8 mouse cellular contexts compared by ENCODE assay signal in the genomic region with DNA sequence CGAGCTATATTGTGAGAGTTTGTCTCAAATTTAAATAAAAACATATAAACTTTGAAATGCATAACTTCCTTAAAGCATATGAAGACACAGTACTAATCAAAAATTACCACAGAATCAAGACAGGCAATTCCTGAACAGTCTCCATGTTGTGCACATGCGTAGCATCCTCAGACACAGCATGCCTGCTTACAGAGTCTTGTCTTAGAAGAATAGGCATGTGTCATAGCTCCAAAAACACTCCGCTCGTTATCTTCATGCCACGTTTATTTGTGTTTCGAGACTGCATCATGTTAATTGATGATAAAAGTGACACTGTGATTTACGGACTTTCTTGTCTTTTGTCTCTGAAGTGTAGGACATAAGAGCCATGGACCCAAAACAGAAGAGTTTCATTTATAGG.
"Had no signal": no experiment of that assay in that cellular context is flagged by ENCODE, and none has a peak within 500 bp of the region (broad histone marks: within the 10 kb centered on the region; RNA-seq: fewer than 3 reads in every experiment).

No protein-coding gene starts in this region.

- H3K36me3 ChIP-seq: intestine, embryonic 15.5 days; limb, embryonic 15.5 days; liver, embryonic 13.5 days; midbrain, embryonic 10.5 days; neural tube, embryonic 13.5 days had no signal

- DNase-seq: midbrain, embryonic 14.5 days; retina, postnatal 1 day had no signal

- H3K27ac ChIP-seq: intestine, embryonic 15.5 days; left cerebral cortex, adult 2 months; limb, embryonic 15.5 days; liver, embryonic 13.5 days; midbrain, embryonic 10.5 days; neural tube, embryonic 13.5 days had no signal

- H3K4me1 ChIP-seq: limb, embryonic 15.5 days; midbrain, embryonic 10.5 days; neural tube, embryonic 13.5 days had no signal

- H3K27me3 ChIP-seq: intestine, embryonic 15.5 days; limb, embryonic 15.5 days; liver, embryonic 13.5 days; neural tube, embryonic 13.5 days had no signal

- H3K4me3 ChIP-seq: intestine, embryonic 15.5 days; left cerebral cortex, adult 2 months; limb, embryonic 15.5 days; liver, embryonic 13.5 days; midbrain, embryonic 10.5 days; neural tube, embryonic 13.5 days had no signal
